Mouse (Mus musculus) CD8-positive naive resting alpha-beta T cell, adult 2 months (primary cell): ENCODE results near the gene Cdyl2.

ENCODE experiments used
- DNase-seq, 2 experiments: peaks; one replicate each; pipeline ENCODE4 v3.0.0; 2022; ENCODE audit warnings: low read depth in 2 of 2, low spot score in 2 of 2

Cdyl2 gene

GRCm38 (mm10) chr8:116623591-116623990, 109.2 kb downstream of the Cdyl2 start:
- DNase-seq = no peak

GRCm38 (mm10) chr8:116622326-116622725, 110.5 kb downstream of the Cdyl2 start:
- no peak for DNase-seq

- no peak for DNase-seq
Measured at GRCm38 (mm10) chr8:116621158-116621961, 111.4 kb downstream of the Cdyl2 start.

GRCm38 (mm10) chr8:116619686-116620320, 113.0 kb downstream of the Cdyl2 start:
- no peak for DNase-seq

DNA sequence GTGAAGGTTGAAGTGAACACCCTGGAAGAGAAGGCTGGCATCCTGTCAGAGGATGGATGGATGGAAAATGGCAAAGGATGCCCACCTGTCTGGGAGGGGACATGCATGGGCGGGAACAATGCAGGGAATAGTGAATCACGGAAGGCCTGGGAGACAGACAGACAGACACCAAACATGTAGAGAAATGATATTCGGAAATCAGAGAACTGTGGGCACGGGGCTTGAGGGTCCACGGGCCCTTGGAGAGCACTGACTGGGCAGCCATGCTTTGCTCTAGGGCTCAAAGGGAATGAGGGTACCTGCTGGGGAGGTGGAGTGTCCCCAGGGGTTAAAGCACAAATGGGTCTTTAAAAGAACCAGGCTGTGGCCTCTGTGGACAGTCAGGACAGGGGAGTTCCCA, 113.6 kb downstream of the Cdyl2 start:
- no peak for DNase-seq

- DNase-seq = no peak
Measured at GRCm38 (mm10) chr8:116618797-116619196, 114.0 kb downstream of the Cdyl2 start.

DNA sequence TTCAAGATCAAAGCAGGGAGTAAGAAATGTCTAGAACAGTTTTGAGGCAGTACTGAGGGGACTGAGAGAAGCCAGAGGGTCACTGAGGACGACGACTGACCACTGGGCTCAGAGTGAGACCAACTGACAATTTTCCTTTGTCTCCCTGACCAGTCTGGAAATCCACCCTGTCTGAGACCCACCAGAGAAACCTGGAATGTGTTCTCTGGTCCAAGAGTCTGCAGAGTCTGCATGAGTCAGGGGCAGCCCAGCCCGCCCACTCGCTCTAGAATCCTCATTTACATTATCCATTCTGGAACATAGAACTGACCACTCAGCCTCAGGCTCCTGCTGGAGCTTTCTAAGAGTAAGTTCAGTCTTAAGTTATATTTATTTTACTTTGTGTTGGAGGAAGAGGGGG, 114.9 kb downstream of the Cdyl2 start:
- no peak for DNase-seq

GRCm38 (mm10) chr8:116616369-116616768, 116.4 kb downstream of the Cdyl2 start:
- DNase-seq = no peak

- DNase-seq = no peak
Measured at GRCm38 (mm10) chr8:116614901-116615300, 117.9 kb downstream of the Cdyl2 start.

DNA sequence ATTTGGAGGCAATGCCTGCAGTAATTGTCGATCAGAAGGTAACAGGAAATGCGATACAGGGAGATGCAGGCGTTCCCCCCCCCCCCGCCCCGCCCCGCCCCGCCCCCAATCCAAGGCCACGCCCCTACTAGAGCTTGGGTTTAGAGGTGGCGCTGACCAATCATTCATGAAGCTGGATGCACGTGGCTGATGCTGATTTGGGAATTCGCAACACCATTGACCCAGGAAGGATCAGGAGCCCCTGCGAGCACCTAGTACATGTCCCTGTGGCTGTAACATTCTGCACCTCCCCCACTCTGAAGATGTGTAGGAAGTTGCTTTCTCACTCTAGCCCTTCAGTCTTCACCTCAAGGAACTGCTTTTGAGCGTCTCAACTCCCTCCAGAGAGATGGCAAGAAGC, 126.6 kb downstream of the Cdyl2 start:
- DNase-seq = no peak

DNA sequence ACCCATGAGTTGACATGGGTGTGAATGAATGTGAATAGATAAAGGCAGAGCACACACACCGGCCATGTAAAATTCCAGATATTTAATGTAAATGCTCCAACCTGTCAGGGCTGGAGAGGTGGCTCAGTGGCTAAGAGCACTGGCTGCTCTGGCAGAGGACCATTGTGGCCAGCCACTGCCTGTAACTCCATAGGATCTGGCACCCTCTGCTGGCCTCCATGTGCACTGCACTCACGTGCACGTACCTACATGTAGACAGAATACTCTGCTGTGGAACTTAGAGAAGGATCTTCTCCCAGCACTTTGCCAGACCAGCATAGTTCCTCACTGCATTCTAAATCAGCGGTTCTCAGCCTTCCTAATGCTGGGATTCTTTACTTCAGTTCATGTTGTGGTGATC, 130.0 kb downstream of the Cdyl2 start:
- DNase-seq = peak in 1 of 2 experiments; percentile 18

DNA sequence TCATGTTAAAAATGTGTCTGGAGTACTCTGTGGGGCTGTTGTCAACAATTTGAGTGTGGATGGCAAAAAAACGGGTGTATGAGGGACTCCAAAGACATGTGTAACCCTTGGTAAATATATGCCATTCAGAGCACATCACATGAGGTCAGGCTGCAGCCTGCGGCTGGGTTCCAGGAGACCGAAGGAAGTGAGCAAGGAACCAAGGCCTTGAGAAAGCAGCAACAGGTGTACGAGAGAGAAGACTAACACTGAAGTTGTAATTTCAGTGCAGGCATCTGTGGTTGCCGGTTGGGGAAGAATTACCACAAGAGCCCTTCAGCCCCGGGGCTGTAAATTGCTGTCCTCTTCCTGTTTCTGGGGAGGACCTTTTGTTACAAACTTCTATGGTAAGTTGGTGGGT, 133.1 kb downstream of the Cdyl2 start:
- DNase-seq = no peak

GRCm38 (mm10) chr8:116591226-116591625, 141.6 kb downstream of the Cdyl2 start:
- peak in 1 of 2 experiments; percentile 14 for DNase-seq

DNA sequence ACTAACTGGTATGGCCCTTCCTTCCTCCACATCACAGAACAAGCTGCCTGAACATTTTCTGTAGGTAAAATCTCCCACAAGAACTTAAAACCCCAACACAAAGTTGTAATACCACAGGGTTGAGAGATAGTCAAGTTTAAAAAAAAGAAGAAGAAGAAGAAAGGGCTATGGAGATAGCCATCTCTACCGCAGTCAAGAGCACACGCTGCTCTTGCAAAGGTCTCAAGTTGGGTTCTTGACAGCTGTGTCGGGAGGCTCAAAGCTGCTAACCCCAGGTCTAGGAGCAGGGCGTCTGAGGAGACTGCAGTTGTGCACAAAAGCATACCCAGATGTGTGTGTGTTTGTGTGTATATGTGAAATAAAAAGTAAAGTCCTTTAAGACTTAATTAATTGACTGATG, 142.2 kb downstream of the Cdyl2 start:
- DNase-seq = no peak

DNA sequence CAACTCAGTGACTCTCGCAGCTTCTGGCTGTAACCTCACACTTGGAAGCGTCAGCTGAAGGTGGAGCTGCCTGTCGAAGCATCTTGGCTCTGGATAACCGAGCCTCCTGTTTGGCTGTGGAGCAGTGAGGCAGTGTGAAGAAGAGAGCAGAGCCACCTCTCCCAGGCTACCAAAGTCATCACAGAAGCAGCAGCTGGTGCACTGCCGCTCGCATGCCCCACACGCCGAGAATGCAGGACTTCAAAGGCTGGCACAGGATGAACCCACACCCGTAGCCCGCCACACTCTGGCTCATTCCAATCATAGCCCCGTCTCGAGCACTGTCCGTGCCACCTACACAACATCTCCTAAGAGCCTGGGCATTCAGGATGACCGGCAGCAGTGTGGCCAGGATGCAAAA, 142.7 kb downstream of the Cdyl2 start:
- peak; percentile 19 to 25 for DNase-seq

GRCm38 (mm10) chr8:116587616-116588468, 144.9 kb downstream of the Cdyl2 start:
- peak; percentile 47 to 64 for DNase-seq

DNA sequence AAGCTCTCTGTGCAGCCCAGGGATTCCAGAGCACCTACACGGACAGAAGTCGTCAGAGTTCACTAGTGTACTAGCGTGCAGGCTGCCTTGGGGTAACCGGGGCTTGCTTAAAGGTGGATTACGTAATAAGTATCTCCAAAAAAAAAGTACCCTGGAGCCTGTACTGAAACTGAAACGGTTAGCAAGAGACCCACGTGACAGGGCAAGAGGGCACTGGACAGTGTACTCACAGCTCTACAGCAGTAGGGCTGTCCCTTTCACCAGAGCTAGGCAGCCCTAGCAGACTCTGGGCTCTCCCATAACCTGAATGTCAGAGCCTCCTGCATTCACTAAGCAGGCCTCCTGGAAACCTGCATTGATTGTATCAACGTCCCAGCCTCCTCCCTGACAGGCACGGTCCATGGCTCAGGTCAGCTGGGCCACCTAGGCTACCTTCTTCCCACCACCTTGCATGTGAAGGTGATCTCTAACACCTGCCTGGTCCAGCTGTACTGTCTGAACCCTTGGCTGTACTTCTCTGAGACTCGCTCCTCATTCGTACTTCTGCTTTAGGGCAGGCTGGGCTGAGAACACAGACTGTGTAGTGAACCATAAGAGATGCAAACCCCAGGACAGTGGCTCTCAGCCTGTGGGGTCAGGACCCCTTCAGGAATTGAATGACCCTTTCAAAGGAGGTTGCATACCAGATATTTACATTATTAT, 151.3 kb downstream of the Cdyl2 start:
- DNase-seq = no peak

DNA sequence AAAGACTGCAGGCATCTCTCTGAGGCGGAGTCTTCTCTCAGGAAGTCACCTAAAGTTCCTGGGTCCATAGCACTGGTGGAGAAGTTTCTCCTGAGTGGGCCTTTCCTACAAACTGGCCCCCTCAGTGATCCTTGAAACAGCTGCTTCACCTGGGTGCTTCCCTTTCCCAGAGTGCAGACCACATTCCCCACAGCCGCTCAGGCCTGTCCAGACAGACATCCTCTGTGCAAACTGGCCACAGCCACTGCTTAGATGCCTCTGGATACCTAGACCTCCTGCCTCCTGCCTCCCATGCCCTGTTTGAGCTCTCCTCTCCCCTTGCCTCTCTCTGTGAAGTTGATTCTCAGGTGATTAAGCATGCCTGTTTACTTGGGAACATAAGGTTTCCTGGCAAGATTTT, 156.1 kb downstream of the Cdyl2 start:
- no peak for DNase-seq

- no peak for DNase-seq
Measured at GRCm38 (mm10) chr8:116573085-116573484, 159.7 kb downstream of the Cdyl2 start.

DNA sequence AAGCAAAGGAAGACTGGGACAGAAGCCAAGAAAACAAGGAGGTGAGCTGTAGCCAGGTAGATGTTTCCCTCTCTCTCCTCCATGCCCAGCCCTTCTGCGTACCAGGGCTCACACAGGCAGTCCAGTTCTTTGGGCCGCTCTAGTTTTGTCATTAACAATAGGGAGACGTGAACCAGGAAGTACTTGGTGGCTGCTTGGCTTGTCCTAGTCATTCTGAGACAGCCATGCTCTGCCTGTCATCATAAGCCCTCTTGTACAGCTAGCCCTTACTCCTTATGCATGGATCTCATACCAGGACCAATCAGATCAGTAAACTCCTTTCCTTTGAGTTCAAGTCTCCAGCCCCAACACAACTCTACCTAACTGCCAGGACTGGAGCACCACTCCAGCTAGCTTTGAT, 180.0 kb downstream of the Cdyl2 start:
- no peak for DNase-seq

DNA sequence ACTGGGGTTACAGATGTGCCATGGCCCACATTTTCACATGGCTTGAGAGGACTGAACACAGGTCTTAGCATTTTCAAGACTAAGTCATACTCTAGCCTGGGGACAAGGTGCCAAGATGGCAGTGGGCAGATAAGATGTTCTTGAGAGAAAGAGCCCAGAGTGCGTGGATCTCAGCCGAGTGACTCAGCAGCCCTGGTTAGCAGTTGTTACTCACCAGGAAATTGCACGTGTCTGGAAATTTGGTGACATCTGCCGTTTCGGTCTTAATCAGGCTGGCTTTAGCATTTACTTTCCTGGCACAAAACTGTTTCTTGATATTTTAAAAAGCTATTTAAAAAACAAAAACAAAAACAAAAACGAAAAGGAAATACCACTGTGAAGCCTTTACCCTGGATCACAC, 180.5 kb downstream of the Cdyl2 start:
- no peak for DNase-seq
